Mouse (Mus musculus) left cerebral cortex, postnatal 4 days (tissue): Measurements from ENCODE around the gene Fam136a. TPM values are rescaled to one million over a fixed set of nuclear protein-coding genes. Genes with fewer than 3 reads are reported as not detected.
"Not testable (repeated sequence)": the region's sequence is repeated elsewhere in the genome, so short reads cannot be mapped to it uniquely, and the experiment has no call there.

Source experiments
- DNase-seq: peaks from one replicate; pipeline ENCODE4 v3.0.0-alpha.2; 2022
- intact Hi-C: fragments of 180-260 bp; cut with DNase I; formaldehyde crosslinking; loops from one replicate; pipeline ENCODE4 v1.15.1; 2025
- total RNA-seq, 2 experiments: library from RNA; stranded (reverse); gene quantifications; 2 replicates each; pipeline ENCODE4 v1.2.3; 2021

Gene Fam136a
- total RNA-seq, 2 experiments from 2014 or later = 45.4 to 50.4 TPM

- peak; percentile 81 for DNase-seq
- intact Hi-C loops = loop anchor here (2.0 to 10.0 kb wide), 2 partner anchors 236 to 340 kb away; partner anchors contain the start of gene Add2
These were observed 854 bp upstream of the Fam136a start for GRCm38 (mm10) chr6:86364442-86365141.

DNA sequence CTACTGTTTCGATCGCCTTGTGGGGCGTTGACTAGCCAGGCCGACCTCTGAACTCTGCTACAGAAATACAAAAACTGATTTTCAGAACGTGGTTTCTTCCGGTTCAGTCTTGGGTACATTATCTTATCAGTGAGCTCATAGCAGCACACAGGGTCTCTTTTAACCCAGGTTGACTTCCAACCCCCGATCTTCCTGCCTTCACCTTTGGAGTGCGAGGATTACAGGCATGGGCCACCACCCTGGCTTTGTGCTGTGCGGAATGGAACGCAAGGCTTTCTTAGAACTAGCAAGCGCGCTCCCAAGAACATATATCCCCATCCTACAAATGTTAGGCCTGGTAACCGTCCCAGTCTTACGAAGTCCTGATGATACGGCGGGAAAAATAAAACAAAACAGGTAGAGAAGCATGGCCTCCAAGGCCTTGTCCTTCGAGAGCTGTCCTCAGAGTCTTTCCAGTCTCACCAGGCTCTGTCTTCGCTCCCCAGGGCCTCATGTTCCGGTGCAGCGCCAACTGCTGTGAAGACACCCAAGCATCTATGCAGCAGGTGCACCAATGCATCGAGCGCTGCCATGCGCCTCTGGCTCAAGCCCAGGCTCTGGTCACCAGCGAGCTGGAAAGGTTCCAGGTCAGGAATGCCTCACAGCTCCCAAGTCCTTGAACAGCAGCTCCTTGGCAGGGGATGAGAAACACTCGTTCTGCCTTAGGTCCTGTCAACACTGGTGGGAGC is 843 bp downstream of the Fam136a start:
- intact Hi-C loops = loop anchor here (10.0 kb wide), 1 partner anchor 341 kb away; the partner anchor contains the start of gene Add2
- DNase-seq = peak; percentile 72

- no peak for DNase-seq
- intact Hi-C loops = loop anchor here (10.0 kb wide), 1 partner anchor 342 kb away; the partner anchor contains the start of gene Add2
These were observed 1.4 kb downstream of the Fam136a start for GRCm38 (mm10) chr6:86366853-86367249.

GRCm38 (mm10) chr6:86368479-86368878 is 3.0 kb downstream of the Fam136a start:
- DNase-seq = no peak
- intact Hi-C loops = loop anchor here (10.0 kb wide), 1 partner anchor 344 kb away; the partner anchor contains the start of gene Add2

GRCm38 (mm10) chr6:86370093-86370713 is 4.8 kb downstream of the Fam136a start:
- intact Hi-C loops = no loop called here
- no peak for DNase-seq

DNA sequence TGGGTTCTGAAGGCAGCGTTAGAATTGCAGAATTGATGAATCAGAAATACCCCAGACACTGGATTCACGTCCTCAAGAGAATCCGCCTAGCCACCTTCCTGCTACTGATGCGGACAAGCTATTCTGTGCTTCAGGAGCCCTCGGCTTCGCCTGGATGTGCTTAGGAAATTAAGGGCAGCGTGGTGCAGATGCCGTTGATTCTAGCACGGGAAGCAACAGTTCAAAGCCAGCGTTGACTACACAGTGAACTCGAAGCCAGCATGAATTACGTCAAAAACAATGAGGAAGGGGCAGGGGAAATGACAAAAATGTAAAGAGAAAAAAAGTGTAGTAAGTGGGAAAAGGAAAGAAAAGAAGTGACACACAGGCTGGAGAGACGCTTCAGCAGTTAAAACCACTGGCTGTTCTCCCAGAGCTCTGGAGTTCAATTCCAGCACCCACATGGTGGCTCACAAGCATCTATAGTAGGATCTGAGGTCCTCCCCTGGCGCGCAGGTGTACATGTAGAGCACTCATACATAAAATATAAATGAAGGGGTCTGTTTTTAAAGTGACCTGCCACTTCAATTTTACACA is 5.4 kb downstream of the Fam136a start, which contains the start of gene Snrpg:
TSS of gene Snrpg (plus strand) at position 541 of the 576 bp plus-strand sequence.
- intact Hi-C loops = no loop called here

DNA sequence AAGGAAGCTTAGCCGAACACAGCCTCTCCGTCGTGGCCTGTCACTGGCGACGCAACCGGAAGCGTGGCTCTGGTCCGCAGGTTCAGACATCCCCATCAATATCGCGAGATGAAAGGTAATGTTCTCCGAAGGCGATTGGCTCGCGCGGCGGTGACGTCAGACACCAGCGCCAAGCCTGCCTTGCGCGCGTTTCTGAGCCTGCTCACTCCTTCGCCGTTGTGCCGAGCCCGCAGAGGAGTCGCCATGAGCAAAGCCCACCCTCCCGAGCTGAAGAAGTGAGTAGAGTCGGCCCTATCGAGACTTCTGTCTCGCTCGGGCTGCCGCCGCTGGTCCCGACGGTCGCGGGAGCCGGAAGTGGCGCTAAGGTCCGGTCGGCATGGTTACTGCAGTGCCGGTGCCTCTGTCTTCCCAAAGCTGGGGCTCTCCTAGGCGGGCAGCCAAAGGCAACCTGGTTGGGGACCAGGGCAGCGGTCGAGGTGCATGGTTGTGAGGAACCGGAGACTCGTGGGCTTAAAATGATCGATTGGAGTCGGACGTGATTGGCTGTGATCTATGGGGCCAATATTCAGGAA is 6.0 kb downstream of the Fam136a start:
- peak; percentile 96 for DNase-seq
- intact Hi-C loops = no loop called here

More for the DNA sequence above, 5.4 kb downstream of the Fam136a start, which contains the start of gene Snrpg:
- no peak for DNase-seq

GRCm38 (mm10) chr6:86371950-86372516 is 6.6 kb downstream of the Fam136a start:
- intact Hi-C loops = no loop called here

GRCm38 (mm10) chr6:86373556-86373955 is 8.1 kb downstream of the Fam136a start:
- no peak for DNase-seq
- intact Hi-C loops = no loop called here

More at GRCm38 (mm10) chr6:86371950-86372516, 6.6 kb downstream of the Fam136a start:
- DNase-seq = no peak

GRCm38 (mm10) chr6:86378341-86378740 is 12.9 kb downstream of the Fam136a start:
- no peak for DNase-seq
- intact Hi-C loops = no loop called here

- not testable (repeated sequence) for DNase-seq
- intact Hi-C loops = loop anchor here (10.0 kb wide), 1 partner anchor 435 kb away; no protein-coding TSS in a partner anchor
These were observed 14.7 kb downstream of the Fam136a start for GRCm38 (mm10) chr6:86380112-86380511.

DNA sequence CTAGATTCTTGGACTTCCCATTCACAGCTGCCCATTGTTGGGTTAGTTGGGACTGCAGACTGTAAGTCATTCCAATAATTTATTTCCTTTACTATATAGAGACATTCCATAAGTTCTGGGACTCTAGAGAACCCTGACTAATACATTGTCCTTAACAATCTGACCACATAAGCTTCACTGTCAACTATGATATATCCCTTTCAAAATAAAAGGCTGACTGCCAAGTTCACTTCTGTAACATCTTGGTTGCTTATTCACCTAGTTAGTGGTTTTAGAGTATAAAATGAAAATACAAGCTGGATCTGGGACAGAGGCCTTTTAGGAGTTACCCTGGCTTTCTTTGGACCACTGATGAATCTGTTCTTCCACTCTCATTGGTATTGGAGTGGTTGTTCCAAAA is 17.1 kb downstream of the Fam136a start:
- intact Hi-C loops = loop anchor here (10.0 kb wide), 1 partner anchor 438 kb away; no protein-coding TSS in a partner anchor
- DNase-seq = no peak

- intact Hi-C loops = loop anchor here (10.0 kb wide), 1 partner anchor 439 kb away; no protein-coding TSS in a partner anchor
- no peak for DNase-seq
These were observed 17.9 kb downstream of the Fam136a start for GRCm38 (mm10) chr6:86383370-86383769.

GRCm38 (mm10) chr6:86384692-86385091 is 19.2 kb downstream of the Fam136a start:
- no peak for DNase-seq
- intact Hi-C loops = loop anchor here (10.0 kb wide), 1 partner anchor 440 kb away; no protein-coding TSS in a partner anchor

- intact Hi-C loops = loop anchor here (10.0 kb wide), 1 partner anchor 441 kb away; no protein-coding TSS in a partner anchor
- no peak for DNase-seq
These were observed 20.1 kb downstream of the Fam136a start for GRCm38 (mm10) chr6:86385362-86386104.

GRCm38 (mm10) chr6:86387313-86387712 is 21.9 kb downstream of the Fam136a start:
- intact Hi-C loops = loop anchor here (10.0 kb wide), 1 partner anchor 443 kb away; no protein-coding TSS in a partner anchor
- DNase-seq = no peak

DNA sequence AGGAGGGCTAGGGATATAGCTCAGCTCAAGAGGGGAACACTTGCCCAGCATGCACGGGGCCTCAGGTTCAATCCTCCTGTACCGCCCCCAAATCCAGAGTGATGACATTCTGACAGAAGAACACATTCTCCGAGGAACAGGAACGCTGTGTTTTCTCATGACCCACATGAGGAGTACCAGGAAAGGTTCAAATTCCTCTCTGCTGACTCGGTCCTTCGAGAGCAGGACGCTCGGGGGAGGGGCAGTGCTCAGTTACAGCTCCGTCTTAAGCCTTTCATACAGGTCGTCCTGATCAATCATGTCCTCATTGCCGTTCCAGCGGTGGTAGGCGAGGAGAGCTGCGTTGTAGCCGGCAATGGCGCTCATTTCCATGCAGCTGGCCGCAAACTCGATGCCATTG is 23.0 kb downstream of the Fam136a start:
- DNase-seq = no peak
- intact Hi-C loops = loop anchor here (10.0 kb wide), 1 partner anchor 444 kb away; no protein-coding TSS in a partner anchor

DNA sequence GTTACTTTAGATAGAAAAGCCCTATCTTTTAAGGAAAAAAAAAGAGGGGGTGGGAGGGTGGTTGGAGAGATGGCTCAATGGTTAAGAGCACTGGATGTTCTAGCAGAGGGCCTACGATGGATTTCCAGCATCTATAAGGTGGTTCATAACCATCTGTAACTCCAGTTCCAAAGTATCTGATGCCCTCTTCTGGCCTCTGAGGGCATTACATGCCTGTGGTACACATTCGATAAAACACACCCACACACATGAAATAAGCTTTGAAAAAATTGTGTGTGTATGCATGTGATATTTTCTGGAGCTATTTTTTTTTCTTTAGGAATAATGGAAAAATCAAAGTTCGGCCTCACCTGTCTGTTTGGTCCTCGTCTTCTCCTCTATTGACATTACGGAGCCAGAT is 25.9 kb downstream of the Fam136a start:
- intact Hi-C loops = no loop called here

DNA sequence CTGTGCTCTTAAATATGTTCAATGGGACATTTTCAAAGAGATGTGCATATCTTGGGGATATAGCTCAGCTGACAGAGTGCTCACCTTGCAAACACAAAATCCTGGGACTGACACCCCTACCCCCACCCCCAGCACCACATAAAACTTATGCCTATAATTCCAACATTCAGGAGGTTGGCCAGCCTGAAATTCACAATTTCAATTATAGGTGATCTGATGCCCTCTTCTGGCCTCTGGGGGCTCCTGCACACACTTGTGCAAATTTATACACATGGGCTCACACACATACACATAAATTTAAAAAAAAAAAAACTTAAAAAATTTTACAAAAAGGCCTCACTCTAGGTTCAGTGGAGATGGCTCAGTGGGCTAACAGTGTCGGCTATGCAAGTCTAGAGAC is 27.7 kb downstream of the Fam136a start:
- no peak for DNase-seq
- intact Hi-C loops = no loop called here

More for the DNA sequence above, 25.9 kb downstream of the Fam136a start:
- no peak for DNase-seq
